Mouse (Mus musculus) spleen, adult 2 months (tissue): ENCODE measurements around the gene Rbp3. TPM values are rescaled to one million over a fixed set of nuclear protein-coding genes. Genes with fewer than 3 reads are reported as not detected.
A peak's percentile ranks its signal among the peaks of the same experiment; 100 is the strongest.

Experiments
- DNase-seq, 2 experiments: peaks; one replicate each; pipeline versions ENCODE4 v3.0.0 to v3.0.0-alpha.2; 2012 to 2021; ENCODE audit warnings: low spot score in 2 of 2, low read depth in 1 of 2
- H3K27ac ChIP-seq: fragments of 200-500 bp; 2 replicates; pipeline ENCODE4 v1.5.1; 2012; ENCODE audit warnings: low read length, inconsistent platforms; ENCODE audit not compliant: insufficient read depth
- H3K27me3 ChIP-seq: fragments of 200-500 bp; 2 replicates; pipeline ENCODE4 v1.6.1; 2012; ENCODE audit warnings: mild to moderate bottlenecking, moderate library complexity, low read length, inconsistent platforms; ENCODE audit not compliant: control insufficient read depth, insufficient read depth
- H3K36me3 ChIP-seq: fragments of 200-500 bp; 2 replicates; pipeline ENCODE4 v1.6.1; 2012; ENCODE audit warnings: mild to moderate bottlenecking, low read length, inconsistent platforms; ENCODE audit not compliant: control insufficient read depth, insufficient read depth
- H3K4me1 ChIP-seq: fragments of 200-500 bp; 2 replicates; pipeline ENCODE4 v1.6.1; 2011; ENCODE audit warnings: inconsistent platforms; ENCODE audit not compliant: control insufficient read depth, insufficient read depth, insufficient read length
- H3K4me3 ChIP-seq: fragments of 200-500 bp; 2 replicates; pipeline ENCODE4 v1.5.1; 2011; ENCODE audit warnings: mild to moderate bottlenecking, inconsistent platforms; ENCODE audit not compliant: insufficient read depth, insufficient read length; ENCODE audit errors: extremely low read depth
- CTCF ChIP-seq: fragments of 200-500 bp; IDR thresholded peaks from 2 replicates; pipeline ENCODE4 v1.5.1; 2011; ENCODE audit warnings: mild to moderate bottlenecking, inconsistent platforms; ENCODE audit not compliant: insufficient read depth, insufficient read length, insufficient replicate concordance; ENCODE audit errors: extremely low read depth
- POLR2A ChIP-seq: fragments of 200-500 bp; IDR thresholded peaks from 2 replicates; pipeline ENCODE4 v1.6.1; 2011; ENCODE audit warnings: low read depth, low read length, inconsistent platforms
- WGBS: fragments of 180-500 bp; shearing (Covaris S2); methylation state at CpG from one replicate; pipeline ENCODE4 v1.1.7; 2018; 5-methylcytosine and 5-hydroxymethylcytosine counted together
- polyA plus RNA-seq: library from polyadenylated mRNA; depleted of rRNA; stranded (reverse); fragments of >200 nt; gene quantifications from 2 replicates; pipeline ENCODE4 v1.2.3, GENCODE M21; 2012

The Rbp3 gene
- polyA plus RNA-seq, 1 experiment = not detected

GRCm38 (mm10) chr14:33923168-33924070, 30.4 kb upstream of the Rbp3 start, which contains the start of gene Gdf10:
Gene Gdf10, plus strand, starts transcription at chr14:33923587.
- Histone ChIP-seq H3K27me3 (peaks cover 4% of the 10 kb centered on the region), H3K36me3 (no peaks in the 10 kb centered on the region), H3K27ac (no peak within 1 kb of the TSS; the same call in 1 of the 2 replicates), H3K4me1 (no peaks in the 10 kb centered on the region), H3K4me3 (peak within 1 kb of the TSS; percentile 22)
- DNase-seq = no peak
- TF ChIP-seq POLR2A (no peak), CTCF (no peak)
- 3% methylated on average over 85 of the region's 85 CpGs for WGBS

- H3K4me1 ChIP-seq = no peaks in the 10 kb centered on the region
- H3K36me3 ChIP-seq = no peaks in the 10 kb centered on the region
- H3K27me3 ChIP-seq = no peaks in the 10 kb centered on the region
- H3K4me3 ChIP-seq = no peak overlapping the region
- no peak for DNase-seq
- 62% methylated on average over 17 of the region's 17 CpGs for WGBS
- TF ChIP-seq CTCF (no peak), POLR2A (no peak)
- H3K27ac ChIP-seq = no peak overlapping the region
Observed at GRCm38 (mm10) chr14:33931853-33932252, 21.9 kb upstream of the Rbp3 start.

- TF ChIP-seq POLR2A = no peak
- TF ChIP-seq CTCF = no peak
- Histone ChIP-seq H3K4me1 (no peaks in the 10 kb centered on the region), H3K36me3 (no peaks in the 10 kb centered on the region), H3K4me3 (no peak overlapping the region), H3K27me3 (no peaks in the 10 kb centered on the region), H3K27ac (no peak overlapping the region)
- no peak for DNase-seq
- 67% methylated on average over 10 of the region's 10 CpGs for WGBS
Observed at GRCm38 (mm10) chr14:33932935-33933703, 20.7 kb upstream of the Rbp3 start.

GRCm38 (mm10) chr14:33933778-33934317, 20.0 kb upstream of the Rbp3 start:
- no peak for TF ChIP-seq CTCF
- no peak for TF ChIP-seq POLR2A
- Histone ChIP-seq H3K4me1 (no peaks in the 10 kb centered on the region), H3K4me3 (no peak overlapping the region), H3K27me3 (no peaks in the 10 kb centered on the region), H3K27ac (no peak overlapping the region), H3K36me3 (no peaks in the 10 kb centered on the region)
- WGBS = 46% methylated on average over 5 of the region's 5 CpGs
- DNase-seq = no peak

- WGBS = 25% methylated on average over 9 of the region's 9 CpGs
- DNase-seq = no peak
- Histone ChIP-seq H3K4me1 (no peaks in the 10 kb centered on the region), H3K36me3 (no peaks in the 10 kb centered on the region), H3K27me3 (no peaks in the 10 kb centered on the region), H3K4me3 (no peak overlapping the region), H3K27ac (no peak overlapping the region)
- peak; percentile 6; the same call in 1 of the 2 replicates for TF ChIP-seq CTCF
- no peak for TF ChIP-seq POLR2A
Observed at GRCm38 (mm10) chr14:33939117-33939516, 14.7 kb upstream of the Rbp3 start.

- TF ChIP-seq CTCF = no peak
- TF ChIP-seq POLR2A = no peak
- Histone ChIP-seq H3K36me3 (no peaks in the 10 kb centered on the region), H3K4me1 (no peaks in the 10 kb centered on the region), H3K27ac (no peak within 1 kb of the TSS), H3K27me3 (no peaks in the 10 kb centered on the region), H3K4me3 (no peak within 1 kb of the TSS)
- DNase-seq = no peak
- WGBS = 85% methylated on average over 8 of the region's 8 CpGs
Observed at GRCm38 (mm10) chr14:33940739-33941138, 13.1 kb upstream of the Rbp3 start, which contains the start of gene Gdf2. Gene Gdf2, plus strand, starts transcription at chr14:33941039.
